Mouse (Mus musculus) heart, postnatal 0 days (tissue): ENCODE measurements around the gene Tyro3. TPM values are rescaled to one million over a fixed set of nuclear protein-coding genes. Genes with fewer than 3 reads are reported as not detected.

Experiments
- ATAC-seq: fragments of 200-750 bp; cut with Nextera tagmentation; 2 replicates; pipeline ENCODE4 v1.8.0; 2017; ENCODE audit warnings: low read depth, moderate number of reproducible peaks, moderate library complexity; ENCODE audit not compliant: insufficient read depth
- DNase-seq: peaks from one replicate; pipeline ENCODE4 v3.0.0-alpha.2; 2016; ENCODE audit warnings: low spot score
- H3K27ac ChIP-seq: fragments of 300-500 bp; sonication (generic); 2 replicates; pipeline ENCODE4 v1.5.1; 2014; ENCODE audit warnings: low read depth, mild to moderate bottlenecking
- H3K27me3 ChIP-seq: fragments of 300-500 bp; sonication (generic); 2 replicates; pipeline ENCODE4 v1.6.1; 2014; ENCODE audit warnings: low read length, mixed read lengths; ENCODE audit not compliant: control insufficient read depth, insufficient read depth
- H3K36me3 ChIP-seq: fragments of 300-500 bp; sonication (generic); replicated peaks from 2 replicates; pipeline ENCODE4 v1.6.1; 2014; ENCODE audit warnings: low read length, mixed read lengths; ENCODE audit not compliant: control insufficient read depth, insufficient read depth
- H3K4me1 ChIP-seq: fragments of 300-500 bp; sonication (generic); 2 replicates; pipeline ENCODE4 v1.6.1; 2014; ENCODE audit warnings: antibody characterized with exemption; ENCODE audit not compliant: control insufficient read depth, insufficient read depth
- H3K4me2 ChIP-seq: fragments of 300-500 bp; sonication (generic); 2 replicates; pipeline ENCODE4 v1.6.1; 2014; ENCODE audit warnings: low read depth, mild to moderate bottlenecking, low read length, moderate library complexity
- H3K4me3 ChIP-seq: fragments of 300-500 bp; sonication (generic); 2 replicates; pipeline ENCODE4 v1.5.1; 2014; ENCODE audit warnings: low read depth, low read length
- H3K9ac ChIP-seq: fragments of 300-500 bp; sonication (generic); replicated peaks from 2 replicates; pipeline ENCODE4 v1.6.1; 2014; ENCODE audit warnings: low read depth, low read length, mixed read lengths
- H3K9me3 ChIP-seq: fragments of 300-500 bp; sonication (generic); replicated peaks from 2 replicates; pipeline ENCODE4 v1.6.1; 2016; ENCODE audit warnings: low read length; ENCODE audit not compliant: control insufficient read depth
- CTCF ChIP-seq: IDR thresholded peaks from 2 replicates; pipeline ENCODE4 v1.5.1; 2016; ENCODE audit warnings: antibody characterized with exemption, control low read depth, low read depth
- EP300 ChIP-seq: IDR thresholded peaks from 2 replicates; pipeline ENCODE4 v1.6.1; 2016; ENCODE audit warnings: antibody characterized with exemption, low read depth
- whole genome bisulfite sequencing: fragments of 180-500 bp; shearing (Covaris S2); extraction: QIAGEN DNeasy Blood & Tissue Kit; methylation state at CpG from one replicate; pipeline ENCODE4 v1.1.7; 2014; 5-methylcytosine and 5-hydroxymethylcytosine counted together
- polyA plus RNA-seq: library from polyadenylated mRNA; unstranded; fragments of >200 nt; fragmentation: Nextera tagmentation; extraction: Ambion mirVana; gene quantifications from 2 replicates; pipeline ENCODE4 v1.2.1, GENCODE M21; 2015
- total RNA-seq: library from RNA; depleted of rRNA; stranded (reverse); fragments of >200 nt; gene quantifications from 2 replicates; pipeline ENCODE4 v1.2.3, GENCODE M21; 2014; ENCODE audit warnings: low replicate concordance; rRNA removed

Gene Tyro3
- total RNA-seq (8.5 and 19.0 TPM in 2 replicates), polyA plus RNA-seq (3.1 and 3.5 TPM in 2 replicates)

- H3K9me3 ChIP-seq, result no peaks in the 10 kb centered on the region
- peak within 1 kb of the TSS; percentile 58 for H3K27ac ChIP-seq
- DNase-seq (no peak), ATAC-seq (no peak)
- H3K36me3 ChIP-seq, result no peaks in the 10 kb centered on the region
- peaks cover 16% of the 10 kb centered on the region for H3K4me1 ChIP-seq
- TF ChIP-seq EP300 (no peak), CTCF (no peak)
- H3K27me3 ChIP-seq, result peaks cover 4% of the 10 kb centered on the region; the same call in 1 of the 2 replicates
- H3K9ac ChIP-seq, result no peak within 1 kb of the TSS
- whole genome bisulfite sequencing, result 47% methylated on average over 5 of the region's 5 CpGs
- H3K4me3 ChIP-seq, result peak within 1 kb of the TSS; percentile 10; the same call in 1 of the 2 replicates
- H3K4me2 ChIP-seq, result peak within 1 kb of the TSS; percentile 100
These were observed at the start of gene Tyro3 for GRCm38 (mm10) chr2:119797279-119797783. Gene Tyro3 (plus strand): TSS chr2:119797733.

GRCm38 (mm10) chr2:119749260-119749659, 48.3 kb upstream of the Tyro3 start:
- Histone ChIP-seq H3K9ac (no peak overlapping the region), H3K4me2 (no peak overlapping the region), H3K4me3 (no peak overlapping the region), H3K4me1 (peaks cover 2% of the 10 kb centered on the region; the same call in 1 of the 2 replicates), H3K36me3 (no peaks in the 10 kb centered on the region), H3K9me3 (no peaks in the 10 kb centered on the region), H3K27me3 (peaks cover 40% of the 10 kb centered on the region), H3K27ac (no peak overlapping the region)
- DNase-seq (no peak), ATAC-seq (no peak)
- TF ChIP-seq EP300, result no peak
- no peak for TF ChIP-seq CTCF
- WGBS, result 72% methylated on average over 13 of the region's 13 CpGs

GRCm38 (mm10) chr2:119757601-119758100, 39.9 kb upstream of the Tyro3 start:
- no peak for DNase-seq
- TF ChIP-seq EP300 (no peak), CTCF (no peak)
- H3K27ac ChIP-seq, result no peak overlapping the region
- H3K9me3 ChIP-seq, result no peaks in the 10 kb centered on the region
- H3K4me3 ChIP-seq, result peak overlapping the region; percentile 66
- no peaks in the 10 kb centered on the region for H3K36me3 ChIP-seq
- 4% methylated on average over 28 of the region's 31 CpGs for WGBS
- 0 out of 2 replicates have a peak, but pooled peaks cover 11% of the 10 kb centered on the region for H3K4me1 ChIP-seq
- peaks cover 66% of the 10 kb centered on the region for H3K27me3 ChIP-seq
- ATAC-seq, result no peak
- peak overlapping the region; percentile 100 for H3K4me2 ChIP-seq
- peak overlapping the region; percentile 29 for H3K9ac ChIP-seq

- Histone ChIP-seq H3K27ac (no peak overlapping the region), H3K4me2 (peak overlapping the region; percentile 100), H3K36me3 (no peaks in the 10 kb centered on the region), H3K27me3 (peaks cover 65% of the 10 kb centered on the region), H3K4me3 (peak overlapping the region; percentile 66), H3K9ac (peak overlapping the region; percentile 29), H3K4me1 (0 out of 2 replicates have a peak, but pooled peaks cover 11% of the 10 kb centered on the region), H3K9me3 (no peaks in the 10 kb centered on the region)
- DNase-seq, result no peak
- WGBS, result under 1% methylated on average over 29 of the region's 77 CpGs
- peak; percentile 47 for ATAC-seq
- TF ChIP-seq EP300, result no peak
- no peak for TF ChIP-seq CTCF
These were observed 39.3 kb upstream of the Tyro3 start for GRCm38 (mm10) chr2:119758101-119758843.

GRCm38 (mm10) chr2:119758844-119759835, 38.4 kb upstream of the Tyro3 start:
- Histone ChIP-seq H3K4me3 (peak overlapping the region; percentile 66), H3K9ac (no peak overlapping the region), H3K27me3 (peaks cover 59% of the 10 kb centered on the region), H3K4me2 (peak overlapping the region; percentile 100), H3K27ac (no peak overlapping the region), H3K4me1 (0 out of 2 replicates have a peak, but pooled peaks cover 11% of the 10 kb centered on the region), H3K9me3 (no peaks in the 10 kb centered on the region), H3K36me3 (peaks cover 8% of the 10 kb centered on the region; the same call in 1 of the 2 replicates)
- TF ChIP-seq EP300 (no peak), CTCF (no peak)
- ATAC-seq (no peak), DNase-seq (no peak)
- WGBS, result 7% methylated on average over 44 of the region's 44 CpGs
